Mouse (Mus musculus) brain, adult 10 weeks (tissue): ENCODE results near the gene Evi5. TPM values are rescaled to one million over a fixed set of nuclear protein-coding genes. Genes with fewer than 3 reads are reported as not detected.

Experiments
- polyA plus RNA-seq: library from polyadenylated mRNA; stranded (reverse); fragments of 350-450 nt; fragmentation: Illumina TruSeq; extraction: RNeasy Lipid Tissue Mini Kit (QIAGEN cat#74804); gene quantifications from one replicate; pipeline ENCODE4 v1.2.3, GENCODE M21; 2015; ENCODE audit warnings: low read depth, low replicate concordance

The Evi5 gene
- polyA plus RNA-seq: 53.5 TPM

DNA sequence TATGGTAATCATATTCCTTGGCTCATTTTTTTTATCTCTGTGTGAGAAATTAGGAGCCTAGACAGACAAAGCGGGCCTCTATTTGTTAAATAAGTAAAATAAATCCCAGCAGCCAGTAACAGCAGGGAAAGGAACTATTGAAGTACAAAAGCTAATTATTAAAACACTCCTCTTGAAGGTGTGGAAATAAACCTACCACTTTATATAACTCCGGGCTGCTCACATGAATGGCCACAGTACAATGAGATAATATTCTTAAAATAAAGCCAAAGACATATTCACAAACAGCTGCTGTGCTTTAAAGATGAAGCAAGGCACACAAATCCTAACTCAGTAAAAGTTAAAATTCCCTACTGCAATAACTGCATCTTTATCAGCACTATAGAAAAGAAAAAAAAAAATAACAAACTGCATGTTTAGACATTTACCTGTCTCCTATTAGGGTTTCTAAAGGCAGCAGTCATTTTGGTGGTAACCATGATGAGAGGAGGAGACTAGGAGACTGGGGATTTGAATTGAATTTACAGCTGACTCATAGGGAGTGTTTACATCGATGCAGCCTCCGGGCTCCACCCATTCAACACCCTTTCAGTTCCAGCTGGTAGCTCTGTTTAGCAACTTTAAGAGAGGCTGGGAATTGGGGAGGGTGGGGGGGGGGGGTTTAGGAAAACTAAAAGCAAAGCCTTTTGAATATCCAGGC lies at the start of gene Evi5:
Gene Evi5 (minus strand): TSS at position 547 of the 700 bp plus-strand sequence.

GRCm38 (mm10) chr5:107900206-107901013 lies 25.5 kb upstream of the Evi5 start, which contains the start of gene Rpl5:
TSS of gene Rpl5 (plus strand) at chr5:107900502.

DNA sequence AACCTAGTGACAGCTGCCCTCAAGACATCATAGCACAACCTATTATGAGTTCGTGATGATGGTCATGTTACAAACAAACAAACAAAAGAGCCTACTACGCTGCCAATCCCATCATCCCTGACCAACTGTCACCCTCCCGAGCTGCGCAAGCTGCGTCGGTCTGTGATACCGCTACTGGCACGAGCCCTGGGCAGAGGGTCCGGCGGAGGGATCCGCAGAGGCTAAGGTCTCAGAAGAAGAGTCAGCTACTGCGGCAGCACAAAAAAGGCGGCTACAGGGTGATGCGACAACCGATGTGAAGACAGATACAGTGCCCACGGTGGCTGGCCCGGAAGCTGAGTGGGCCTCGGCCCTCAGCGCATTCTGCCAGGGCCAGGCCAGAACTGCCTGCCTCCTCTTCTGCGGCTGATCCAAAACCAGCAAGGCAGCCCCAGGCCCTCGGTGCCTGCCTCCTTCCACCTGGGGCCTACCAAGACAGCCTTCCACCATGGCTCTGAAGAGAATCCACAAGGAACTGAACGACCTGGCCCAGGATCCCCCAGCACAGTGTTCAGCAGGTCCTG lies 44.8 kb downstream of the Evi5 start, which contains the start of gene Ube2d2b:
Gene Ube2d2b (plus strand): TSS at position 102 of the 563 bp plus-strand sequence.

GRCm38 (mm10) chr5:107725435-107726261 lies 149.3 kb downstream of the Evi5 start, which contains the start of gene Gfi1:
TSS of gene Gfi1 (minus strand) at chr5:107726036.

Other genes with a start within 250 kb of the Evi5 start
- gene Gfi1, start 149.1 kb downstream of the Evi5 start, polyA plus RNA-seq: not detected
- gene Ube2d2b, start 45.0 kb downstream of the Evi5 start, polyA plus RNA-seq: not detected
- 350 TPM for gene Rpl5, start 25.4 kb upstream of the Evi5 start, polyA plus RNA-seq
- 37.1 TPM for gene Fam69a, start 112.0 kb upstream of the Evi5 start, polyA plus RNA-seq
- gene Mtf2, start 190.6 kb upstream of the Evi5 start, polyA plus RNA-seq: 42.8 TPM